Mouse (Mus musculus) erythroblast, embryonic 14.5 days (primary cell): ENCODE results near the gene Iqsec1.

Experiments
- GATA1 ChIP-seq: IDR thresholded peaks from 2 replicates; pipeline ENCODE4 v1.6.1; 2012; ENCODE audit warnings: low read length, inconsistent platforms, mixed read lengths
- TAL1 ChIP-seq: IDR thresholded peaks from 3 replicates; pipeline ENCODE4 v1.6.1; 2012; ENCODE audit warnings: low read length, inconsistent platforms, mixed read lengths

- TF ChIP-seq GATA1 (no peak), TAL1 (no peak)
Observed at GRCm38 (mm10) chr6:90892401-90892800, 96.1 kb downstream of the Iqsec1 start.
